Mouse (Mus musculus) heart, adult 8-10 months (tissue): ENCODE data around the gene Per2. TPM values are rescaled to one million over a fixed set of nuclear protein-coding genes. Genes with fewer than 3 reads are reported as not detected.

Source experiments
- DNase-seq: peaks from one replicate; pipeline ENCODE4 v3.0.0; 2022; ENCODE audit warnings: low spot score
- total RNA-seq, 4 experiments: library from RNA; stranded (reverse); gene quantifications; 2 replicates each; pipeline ENCODE4 v1.2.4; 2022

Gene Per2
- total RNA-seq, 4 experiments from 2014 or later: 8.3 to 15.0 (median 13.5) TPM

- DNase-seq: no peak
Measured at GRCm38 (mm10) chr1:91460069-91460468, 945 bp upstream of the Per2 start.

- peak; percentile 66 for DNase-seq
Measured at GRCm38 (mm10) chr1:91458223-91458861, 782 bp downstream of the Per2 start.

- no peak for DNase-seq
Measured at GRCm38 (mm10) chr1:91457698-91458097, 1.4 kb downstream of the Per2 start.

- DNase-seq: no peak
Measured at GRCm38 (mm10) chr1:91457116-91457515, 2.0 kb downstream of the Per2 start.

- DNase-seq: peak; percentile 81
Measured at GRCm38 (mm10) chr1:91456301-91456801, 2.8 kb downstream of the Per2 start.

- DNase-seq: peak; percentile 75
Measured at GRCm38 (mm10) chr1:91455661-91456161, 3.4 kb downstream of the Per2 start.

GRCm38 (mm10) chr1:91454927-91455326, 4.2 kb downstream of the Per2 start:
- no peak for DNase-seq

GRCm38 (mm10) chr1:91454366-91454765, 4.8 kb downstream of the Per2 start:
- DNase-seq: no peak

GRCm38 (mm10) chr1:91453932-91454331, 5.2 kb downstream of the Per2 start:
- DNase-seq: no peak

- no peak for DNase-seq
Measured at GRCm38 (mm10) chr1:91451547-91452084, 7.5 kb downstream of the Per2 start.

- DNase-seq: peak; percentile 37
Measured at GRCm38 (mm10) chr1:91450851-91451250, 8.3 kb downstream of the Per2 start.

GRCm38 (mm10) chr1:91448688-91449087, 10.4 kb downstream of the Per2 start:
- no peak for DNase-seq

GRCm38 (mm10) chr1:91446511-91446910, 12.6 kb downstream of the Per2 start:
- DNase-seq: no peak

GRCm38 (mm10) chr1:91446060-91446459, 13.1 kb downstream of the Per2 start:
- peak; percentile 95 for DNase-seq

- DNase-seq: peak; percentile 53
Measured at GRCm38 (mm10) chr1:91444841-91445830, 14.0 kb downstream of the Per2 start.

- no peak for DNase-seq
Measured at GRCm38 (mm10) chr1:91442350-91442990, 16.7 kb downstream of the Per2 start.

GRCm38 (mm10) chr1:91441855-91442254, 17.3 kb downstream of the Per2 start:
- DNase-seq: no peak

GRCm38 (mm10) chr1:91439776-91440175, 19.3 kb downstream of the Per2 start:
- DNase-seq: no peak

GRCm38 (mm10) chr1:91437573-91437972, 21.6 kb downstream of the Per2 start:
- no peak for DNase-seq

- no peak for DNase-seq
Measured at GRCm38 (mm10) chr1:91437083-91437400, 22.1 kb downstream of the Per2 start.

GRCm38 (mm10) chr1:91436380-91437082, 22.6 kb downstream of the Per2 start:
- DNase-seq: peak; percentile 97
